Mouse (Mus musculus): ENCODE data around the gene Rasa3. TPM values are rescaled to one million over a fixed set of nuclear protein-coding genes. Genes with fewer than 3 reads are reported as not detected.
A peak's percentile ranks its signal among the peaks of the same experiment; 100 is the strongest.

Rasa3 gene
- polyA plus RNA-seq, 1 experiment, result 67.0 TPM

- peak; percentile 74 for TF ChIP-seq USF1 (IDR thresholded peaks at IDR 0.05; ENCODE audit: low read depth)
- TF ChIP-seq CEBPB (IDR thresholded peaks at IDR 0.05; ENCODE audit: low read depth), result no peak
- Histone ChIP-seq H3K79me2 (ENCODE audit: control insufficient read depth, insufficient read depth) (peaks cover 97% of the 10 kb centered on the region), H3K4me3 (ENCODE audit: insufficient read depth, poor library complexity, severe bottlenecking) (no peak overlapping the region), H3K27me3 (ENCODE audit: control insufficient read depth, insufficient read depth, insufficient read length) (no peaks in the 10 kb centered on the region), H3ac (ENCODE audit: control insufficient read depth, insufficient read length, low read depth) (peak overlapping the region; percentile 8), H3K79me3 (ENCODE audit: low read depth) (peaks cover 81% of the 10 kb centered on the region), H3K36me3 (ENCODE audit: control insufficient read depth, insufficient read depth) (peaks cover 10% of the 10 kb centered on the region)
Measured at GRCm38 (mm10) chr8:13648377-13649153, 28.8 kb downstream of the Rasa3 start.

GRCm38 (mm10) chr8:13647591-13647990 lies 29.8 kb downstream of the Rasa3 start:
- H3ac ChIP-seq (ENCODE audit: control insufficient read depth, insufficient read length, low read depth), result no peak overlapping the region
- peaks cover 97% of the 10 kb centered on the region for H3K79me2 ChIP-seq (ENCODE audit: control insufficient read depth, insufficient read depth)
- no peak overlapping the region for H3K4me3 ChIP-seq (ENCODE audit: insufficient read depth, poor library complexity, severe bottlenecking)
- H3K79me3 ChIP-seq (ENCODE audit: low read depth), result peaks cover 79% of the 10 kb centered on the region
- H3K36me3 ChIP-seq (ENCODE audit: control insufficient read depth, insufficient read depth), result peaks cover 7% of the 10 kb centered on the region
- TF ChIP-seq FOSL1 (IDR thresholded peaks at IDR 0.05; ENCODE audit: insufficient read depth, low read length, poor library complexity, severe bottlenecking) (no peak), CTCF (IDR thresholded peaks at IDR 0.05; ENCODE audit: control insufficient read depth, insufficient read depth, insufficient read length) (no peak), MAX (IDR thresholded peaks at IDR 0.05) (no peak), MYOG (IDR thresholded peaks at IDR 0.05; ENCODE audit: control insufficient read depth, extremely low read depth, insufficient read length) (no peak), MYOD1 (IDR thresholded peaks at IDR 0.05; ENCODE audit: control insufficient read depth, insufficient read length, low read depth) (no peak), USF1 (IDR thresholded peaks at IDR 0.05; ENCODE audit: low read depth) (no peak), CEBPB (IDR thresholded peaks at IDR 0.05; ENCODE audit: low read depth) (no peak)
- no peaks in the 10 kb centered on the region for H3K27me3 ChIP-seq (ENCODE audit: control insufficient read depth, insufficient read depth, insufficient read length)

GRCm38 (mm10) chr8:13644932-13645676 lies 32.3 kb downstream of the Rasa3 start:
- no peak overlapping the region for H3K4me3 ChIP-seq (ENCODE audit: insufficient read depth, poor library complexity, severe bottlenecking)
- H3ac ChIP-seq (ENCODE audit: control insufficient read depth, insufficient read length, low read depth), result no peak overlapping the region
- peaks cover 97% of the 10 kb centered on the region for H3K79me2 ChIP-seq (ENCODE audit: control insufficient read depth, insufficient read depth)
- H3K36me3 ChIP-seq (ENCODE audit: control insufficient read depth, insufficient read depth), result peaks cover 18% of the 10 kb centered on the region
- no peak for TF ChIP-seq FOSL1 (IDR thresholded peaks at IDR 0.05; ENCODE audit: insufficient read depth, low read length, poor library complexity, severe bottlenecking)
- TF ChIP-seq MYOD1 (IDR thresholded peaks at IDR 0.05; ENCODE audit: control insufficient read depth, insufficient read length, low read depth), result no peak
- TF ChIP-seq CEBPB (IDR thresholded peaks at IDR 0.05; ENCODE audit: low read depth), result peak; percentile 76
- no peak for TF ChIP-seq MAX (IDR thresholded peaks at IDR 0.05)
- no peaks in the 10 kb centered on the region for H3K27me3 ChIP-seq (ENCODE audit: control insufficient read depth, insufficient read depth, insufficient read length)
- H3K79me3 ChIP-seq (ENCODE audit: low read depth), result peaks cover 78% of the 10 kb centered on the region

GRCm38 (mm10) chr8:13644155-13644554 lies 33.2 kb downstream of the Rasa3 start:
- H3K79me2 ChIP-seq (ENCODE audit: control insufficient read depth, insufficient read depth), result peaks cover 97% of the 10 kb centered on the region
- TF ChIP-seq CEBPB (IDR thresholded peaks at IDR 0.05; ENCODE audit: low read depth) (peak; percentile 64), CTCF (IDR thresholded peaks at IDR 0.05; ENCODE audit: control insufficient read depth, insufficient read depth, insufficient read length) (no peak), FOSL1 (IDR thresholded peaks at IDR 0.05; ENCODE audit: insufficient read depth, low read length, poor library complexity, severe bottlenecking) (no peak), MAX (IDR thresholded peaks at IDR 0.05) (no peak), USF1 (IDR thresholded peaks at IDR 0.05; ENCODE audit: low read depth) (no peak), MYOD1 (IDR thresholded peaks at IDR 0.05; ENCODE audit: control insufficient read depth, insufficient read length, low read depth) (no peak), MYOG (IDR thresholded peaks at IDR 0.05; ENCODE audit: control insufficient read depth, extremely low read depth, insufficient read length) (no peak)
- peaks cover 21% of the 10 kb centered on the region for H3K36me3 ChIP-seq (ENCODE audit: control insufficient read depth, insufficient read depth)
- H3ac ChIP-seq (ENCODE audit: control insufficient read depth, insufficient read length, low read depth), result peak overlapping the region; percentile 41
- peaks cover 78% of the 10 kb centered on the region for H3K79me3 ChIP-seq (ENCODE audit: low read depth)
- no peak overlapping the region for H3K4me3 ChIP-seq (ENCODE audit: insufficient read depth, poor library complexity, severe bottlenecking)
- H3K27me3 ChIP-seq (ENCODE audit: control insufficient read depth, insufficient read depth, insufficient read length), result no peaks in the 10 kb centered on the region

GRCm38 (mm10) chr8:13642659-13643181 lies 34.7 kb downstream of the Rasa3 start:
- peaks cover 73% of the 10 kb centered on the region for H3K79me3 ChIP-seq (ENCODE audit: low read depth)
- no peaks in the 10 kb centered on the region for H3K27me3 ChIP-seq (ENCODE audit: control insufficient read depth, insufficient read depth, insufficient read length)
- H3K36me3 ChIP-seq (ENCODE audit: control insufficient read depth, insufficient read depth), result peaks cover 21% of the 10 kb centered on the region
- H3K79me2 ChIP-seq (ENCODE audit: control insufficient read depth, insufficient read depth), result peaks cover 94% of the 10 kb centered on the region
- TF ChIP-seq MYOD1 (IDR thresholded peaks at IDR 0.05; ENCODE audit: control insufficient read depth, insufficient read length, low read depth), result peak; percentile 70
- no peak for TF ChIP-seq MYOG (IDR thresholded peaks at IDR 0.05; ENCODE audit: control insufficient read depth, extremely low read depth, insufficient read length)
- H3K4me3 ChIP-seq (ENCODE audit: insufficient read depth, poor library complexity, severe bottlenecking), result no peak overlapping the region
- H3ac ChIP-seq (ENCODE audit: control insufficient read depth, insufficient read length, low read depth), result no peak overlapping the region

- Histone ChIP-seq H3K79me2 (ENCODE audit: control insufficient read depth, insufficient read depth) (peaks cover 88% of the 10 kb centered on the region), H3K27me3 (ENCODE audit: control insufficient read depth, insufficient read depth, insufficient read length) (no peaks in the 10 kb centered on the region), H3K4me3 (ENCODE audit: insufficient read depth, poor library complexity, severe bottlenecking) (no peak overlapping the region), H3K36me3 (ENCODE audit: control insufficient read depth, insufficient read depth) (peaks cover 20% of the 10 kb centered on the region), H3ac (ENCODE audit: control insufficient read depth, insufficient read length, low read depth) (no peak overlapping the region), H3K79me3 (ENCODE audit: low read depth) (peaks cover 65% of the 10 kb centered on the region)
- TF ChIP-seq USF1 (IDR thresholded peaks at IDR 0.05; ENCODE audit: low read depth) (no peak), MAX (IDR thresholded peaks at IDR 0.05) (no peak), CTCF (IDR thresholded peaks at IDR 0.05; ENCODE audit: control insufficient read depth, insufficient read depth, insufficient read length) (no peak), FOSL1 (IDR thresholded peaks at IDR 0.05; ENCODE audit: insufficient read depth, low read length, poor library complexity, severe bottlenecking) (no peak), MYOG (IDR thresholded peaks at IDR 0.05; ENCODE audit: control insufficient read depth, extremely low read depth, insufficient read length) (no peak), MYOD1 (IDR thresholded peaks at IDR 0.05; ENCODE audit: control insufficient read depth, insufficient read length, low read depth) (no peak), CEBPB (IDR thresholded peaks at IDR 0.05; ENCODE audit: low read depth) (no peak)
Measured at GRCm38 (mm10) chr8:13641206-13641605, 36.2 kb downstream of the Rasa3 start.
